Mouse (Mus musculus) MEL (cell line): Measurements from ENCODE around the gene Tspan14.

Experiments used
- CHD2 ChIP-seq: IDR thresholded peaks from 2 replicates; pipeline ENCODE4 v1.6.1; 2011; ENCODE audit warnings: low read length, improper control_type of control experiment
- CTCF ChIP-seq, 3 experiments: IDR thresholded peaks in 2 of 3; conservative IDR thresholded peaks in 1 of 3; 2 replicates each; pipeline ENCODE4 v1.5.1; 2011 to 2012; ENCODE audit warnings: low read length in 3 of 3, low read depth in 2 of 3, mild to moderate bottlenecking in 2 of 3, improper control_type of control experiment in 1 of 3, inconsistent platforms in 1 of 3, mixed read lengths in 1 of 3, moderate library complexity in 1 of 3; ENCODE audit not compliant: control insufficient read depth in 1 of 3, insufficient read depth in 1 of 3, poor library complexity in 1 of 3, severe bottlenecking in 1 of 3
- E2F4 ChIP-seq: IDR thresholded peaks from 2 replicates; pipeline ENCODE4 v1.6.1; 2011; ENCODE audit warnings: low read depth, low read length, improper control_type of control experiment, borderline replicate concordance
- EP300 ChIP-seq, 2 experiments: IDR thresholded peaks; 2 replicates each; pipeline ENCODE4 v1.6.1; 2011; ENCODE audit warnings: improper control_type of control experiment in 2 of 2, low read length in 2 of 2, low read depth in 1 of 2, mild to moderate bottlenecking in 1 of 2
- MAFK ChIP-seq: IDR thresholded peaks from 2 replicates; pipeline ENCODE4 v1.6.1; 2011; ENCODE audit warnings: low read depth, mild to moderate bottlenecking, low read length, improper control_type of control experiment, borderline replicate concordance
- MYB ChIP-seq: IDR thresholded peaks from 2 replicates; pipeline ENCODE4 v1.6.1; 2011; ENCODE audit warnings: mild to moderate bottlenecking, low read depth, low read length, improper control_type of control experiment
- POLR2A ChIP-seq, 2 experiments: IDR thresholded peaks; 2 replicates each; pipeline ENCODE4 v1.6.1; 2011 to 2012; ENCODE audit warnings: low read length in 2 of 2, mild to moderate bottlenecking in 2 of 2, control low read depth in 1 of 2, improper control_type of control experiment in 1 of 2, low read depth in 1 of 2, moderate library complexity in 1 of 2; ENCODE audit not compliant: control insufficient read depth in 1 of 2, insufficient read depth in 1 of 2, poor library complexity in 1 of 2
- POLR2AphosphoS2 ChIP-seq: IDR thresholded peaks from 2 replicates; pipeline ENCODE4 v1.6.1; 2011; ENCODE audit warnings: low read length, improper control_type of control experiment
- USF2 ChIP-seq, 2 experiments: IDR thresholded peaks; 2 replicates each; pipeline ENCODE4 v1.6.1; 2011 to 2012; ENCODE audit warnings: improper control_type of control experiment in 2 of 2, low read length in 2 of 2, borderline replicate concordance in 1 of 2, inconsistent platforms in 1 of 2, low read depth in 1 of 2, mild to moderate bottlenecking in 1 of 2; ENCODE audit not compliant: insufficient read depth in 1 of 2

DNA sequence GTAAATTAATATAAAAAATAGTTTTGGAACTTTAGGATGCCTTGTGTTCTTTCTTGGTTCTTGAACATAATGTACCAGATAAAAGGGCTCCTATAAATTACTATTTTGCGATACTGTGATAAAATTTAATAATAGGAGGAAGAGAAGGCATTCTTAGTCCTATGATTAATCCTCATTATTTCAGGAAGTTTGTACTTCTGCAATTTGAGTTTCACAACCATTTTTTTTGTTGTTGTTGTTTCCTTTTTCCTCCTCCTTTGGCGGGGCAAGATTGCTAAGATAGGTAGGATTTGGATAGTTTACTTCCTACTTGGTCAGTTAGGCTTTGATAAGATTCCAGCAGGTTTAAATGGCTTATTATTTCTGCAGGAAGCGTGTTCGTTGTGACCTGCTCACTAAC lies 19.0 kb upstream of the Tspan14 start:
- TF ChIP-seq POLR2A (IDR thresholded peaks at IDR 0.05; ENCODE audit: control insufficient read depth in 1 of 2, insufficient read depth in 1 of 2, low read depth in 1 of 2, low read length in 2 of 2, poor library complexity in 1 of 2) (no peak), CTCF (IDR thresholded peaks at IDR 0.05 in 2 of 3, conservative IDR thresholded peaks at IDR 0.05 in 1 of 3; ENCODE audit: control insufficient read depth in 1 of 3, insufficient read depth in 1 of 3, low read depth in 2 of 3, low read length in 3 of 3, poor library complexity in 1 of 3, severe bottlenecking in 1 of 3) (no peak), EP300 (IDR thresholded peaks at IDR 0.05; ENCODE audit: low read depth in 1 of 2, low read length in 2 of 2) (peak in 1 of 2 experiments; percentile 53; a peak in 3 of 4 replicates), E2F4 (no peak), POLR2AphosphoS2 (no peak), MAFK (no peak), CHD2 (no peak), USF2 (IDR thresholded peaks at IDR 0.05; ENCODE audit: borderline replicate concordance in 1 of 2, insufficient read depth in 1 of 2, low read depth in 1 of 2, low read length in 2 of 2) (no peak), MYB (no peak)
